Mouse (Mus musculus) ovary, postnatal 10 days (tissue): ENCODE measurements around the gene Gm20388.

ENCODE experiments used
- DNase-seq: peaks from one replicate; pipeline ENCODE4 v3.0.0; 2022; ENCODE audit warnings: low spot score

Gene Gm20388

DNA sequence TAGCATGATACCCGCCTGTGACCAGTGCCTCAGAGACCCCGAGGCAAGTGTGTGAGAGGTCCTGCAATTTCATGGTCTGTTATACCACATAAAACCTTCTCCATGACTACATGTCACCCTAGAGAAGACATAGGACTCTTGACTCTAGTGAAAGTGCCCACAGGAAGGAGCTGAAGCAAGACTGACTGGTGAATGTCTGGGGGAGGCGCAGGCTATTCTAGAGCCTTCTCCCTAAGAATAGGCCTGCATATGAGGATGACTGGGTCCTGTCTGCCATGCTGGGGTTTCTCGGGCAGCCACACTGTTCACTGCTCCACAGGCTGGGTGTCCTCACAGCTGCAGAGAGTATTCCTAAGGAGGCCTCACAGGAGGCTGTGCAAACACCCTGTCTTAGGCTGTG, 4393.5 kb downstream of the Gm20388 start:
- no peak for DNase-seq

- DNase-seq, result no peak
Measured at GRCm38 (mm10) chr8:124306574-124306973, 4395.9 kb downstream of the Gm20388 start.

DNA sequence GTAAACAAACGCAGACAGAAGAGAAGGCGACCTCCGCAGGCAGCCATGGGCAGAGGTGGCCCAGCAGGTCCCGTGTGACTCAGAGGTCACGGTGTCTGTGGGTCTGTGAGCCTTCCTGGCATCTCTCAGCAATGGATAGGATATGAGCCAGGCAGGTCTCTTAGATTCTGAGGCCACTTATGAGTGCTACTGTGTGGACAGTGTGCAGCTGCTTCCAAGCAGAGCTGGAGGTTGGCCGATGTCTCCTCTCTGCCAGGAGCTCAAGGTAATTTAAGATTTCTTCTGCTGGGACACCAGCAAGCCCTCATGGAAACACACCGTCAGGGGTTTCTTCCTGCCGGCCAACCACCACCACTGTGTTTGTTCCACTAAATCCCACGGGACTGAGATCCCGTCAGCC, 4397.1 kb downstream of the Gm20388 start:
- no peak for DNase-seq

DNA sequence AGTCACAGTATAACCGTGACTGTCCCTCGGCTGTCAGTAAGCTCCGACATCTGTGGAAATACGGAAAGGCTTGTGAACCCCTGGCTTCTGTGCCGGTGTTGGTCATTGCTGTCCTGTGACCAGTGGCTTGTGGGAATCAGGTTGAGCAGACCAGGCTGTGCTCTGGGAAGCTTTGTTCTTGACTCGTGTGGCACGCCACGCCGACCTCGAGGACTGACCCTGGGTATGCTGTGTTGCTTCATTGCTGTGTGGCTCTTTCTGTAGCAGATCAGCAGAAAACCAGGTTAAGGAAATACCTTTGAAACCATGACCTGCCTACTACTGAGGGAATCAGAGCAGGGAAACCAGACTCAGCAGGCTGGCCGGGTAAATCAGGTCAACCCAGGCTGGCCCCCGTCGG, 4399.9 kb downstream of the Gm20388 start:
- DNase-seq, result no peak

- no peak for DNase-seq
Measured at GRCm38 (mm10) chr8:124311111-124311510, 4400.5 kb downstream of the Gm20388 start.

DNA sequence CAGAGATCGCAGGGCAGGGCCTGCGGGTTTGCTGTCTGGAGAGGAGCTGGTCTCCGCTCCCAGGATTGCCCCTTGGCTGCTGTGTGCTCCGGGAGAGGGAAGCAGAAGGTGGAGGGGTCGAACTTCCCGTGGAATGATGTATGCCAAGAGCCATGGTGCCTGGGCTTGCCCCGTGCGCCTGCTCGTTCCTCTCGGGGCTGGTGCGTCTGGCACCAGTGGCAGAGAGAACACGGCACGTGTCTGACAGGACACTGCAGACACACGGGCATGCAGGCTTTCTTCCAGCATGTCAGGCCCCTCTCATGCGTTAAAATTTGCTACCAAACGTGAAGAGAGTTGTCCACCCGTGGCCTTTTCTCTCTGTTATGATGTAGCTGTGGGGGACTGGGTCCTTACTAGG, 4401.1 kb downstream of the Gm20388 start:
- no peak for DNase-seq

DNA sequence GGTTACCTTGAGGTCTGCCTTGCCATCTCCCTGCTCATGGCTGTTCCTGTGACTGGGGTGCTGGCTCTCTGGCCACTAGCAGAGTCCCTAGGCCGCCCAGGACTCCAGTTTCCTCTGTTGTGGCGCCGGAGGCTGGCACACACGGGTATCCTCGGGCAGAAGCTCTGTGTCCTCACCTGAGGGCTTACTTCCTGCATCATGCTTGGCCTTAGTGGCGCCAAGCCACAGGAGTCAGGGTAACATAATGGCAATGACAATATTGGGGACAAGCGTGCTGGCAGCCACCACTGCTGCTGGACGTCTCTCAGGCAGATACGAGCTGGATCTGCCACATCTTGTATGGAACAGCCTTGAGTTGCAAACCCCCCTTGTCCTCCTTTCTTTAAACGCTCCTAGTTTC, 4401.6 kb downstream of the Gm20388 start:
- DNase-seq, result no peak

DNA sequence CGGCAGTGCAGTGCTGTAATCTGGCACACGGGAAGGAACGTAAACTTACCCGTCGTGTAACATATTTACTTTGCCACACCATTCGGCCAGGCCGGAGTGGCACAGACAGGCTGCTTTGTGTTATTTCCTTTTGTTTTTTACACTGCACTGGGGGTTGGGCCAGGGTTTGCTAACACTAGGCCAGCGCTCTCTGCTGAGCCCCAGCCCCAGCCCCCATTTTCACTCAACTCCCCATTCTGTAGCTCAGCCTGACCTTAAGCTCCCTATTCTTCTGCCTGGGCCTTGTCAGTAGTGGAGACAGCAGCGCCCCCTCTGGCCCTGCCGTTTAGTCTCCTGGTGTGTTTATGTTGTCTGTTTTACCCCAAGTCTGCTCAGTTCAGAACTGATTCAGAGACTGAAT, 4404.2 kb downstream of the Gm20388 start:
- DNase-seq, result no peak

DNA sequence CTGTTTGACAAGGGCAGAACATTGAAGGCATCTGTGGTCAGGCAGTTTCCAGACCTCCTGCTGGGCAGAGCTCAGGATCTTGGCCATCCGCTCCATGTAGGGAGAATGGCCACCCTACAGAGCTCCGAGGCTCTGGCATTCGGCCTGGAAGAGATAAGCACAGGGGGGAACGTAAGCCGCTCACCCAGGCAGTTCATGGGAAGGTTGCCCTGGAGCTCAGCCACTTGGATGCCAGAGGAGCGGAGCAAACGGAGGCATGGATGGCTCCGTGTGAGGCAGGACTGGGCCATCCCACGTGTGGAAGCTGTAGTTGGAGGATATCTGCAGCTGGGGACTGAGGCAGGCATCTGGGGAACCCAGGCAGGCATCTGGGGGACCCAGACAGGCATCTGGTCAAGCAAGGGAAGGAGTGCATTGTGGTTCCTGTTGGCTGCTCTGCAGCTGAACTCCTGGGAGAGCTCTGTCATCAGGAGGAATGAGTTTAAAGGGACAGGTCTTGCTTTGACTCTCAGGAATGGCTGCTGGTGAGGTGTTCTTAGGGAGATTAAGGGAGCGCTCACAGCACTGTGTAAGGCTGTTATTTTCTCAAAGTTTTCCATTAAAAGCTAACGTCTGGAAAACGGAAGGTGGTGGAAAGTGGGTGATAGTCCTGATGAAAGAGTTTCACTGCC, 4406.0 kb downstream of the Gm20388 start:
- DNase-seq, result no peak

- no peak for DNase-seq
Measured at GRCm38 (mm10) chr8:124317191-124317682, 4406.6 kb downstream of the Gm20388 start.

DNA sequence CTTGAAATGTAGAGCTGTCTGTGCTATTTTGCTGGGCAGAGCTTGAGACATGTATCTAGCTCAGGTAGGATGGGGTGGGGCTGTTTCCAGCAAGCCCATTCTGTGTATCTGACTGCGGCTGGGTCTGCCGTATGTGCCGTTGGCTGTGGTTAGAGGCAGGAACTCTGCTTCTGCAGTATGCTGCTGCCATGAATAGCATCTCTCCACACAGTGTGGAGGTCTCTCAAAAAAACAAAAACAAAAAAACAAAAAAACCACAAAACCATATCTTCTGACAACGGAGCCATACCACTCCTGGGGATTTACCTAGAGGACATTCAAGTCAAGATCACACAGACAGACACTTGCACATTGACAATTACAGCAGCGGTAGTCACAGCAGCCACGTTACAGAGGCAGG, 4407.2 kb downstream of the Gm20388 start:
- no peak for DNase-seq

- DNase-seq, result no peak
Measured at GRCm38 (mm10) chr8:124318612-124319315, 4408.1 kb downstream of the Gm20388 start.

- no peak for DNase-seq
Measured at GRCm38 (mm10) chr8:124319316-124319652, 4408.6 kb downstream of the Gm20388 start.

- DNase-seq, result no peak
Measured at GRCm38 (mm10) chr8:124321227-124321840, 4410.7 kb downstream of the Gm20388 start.

DNA sequence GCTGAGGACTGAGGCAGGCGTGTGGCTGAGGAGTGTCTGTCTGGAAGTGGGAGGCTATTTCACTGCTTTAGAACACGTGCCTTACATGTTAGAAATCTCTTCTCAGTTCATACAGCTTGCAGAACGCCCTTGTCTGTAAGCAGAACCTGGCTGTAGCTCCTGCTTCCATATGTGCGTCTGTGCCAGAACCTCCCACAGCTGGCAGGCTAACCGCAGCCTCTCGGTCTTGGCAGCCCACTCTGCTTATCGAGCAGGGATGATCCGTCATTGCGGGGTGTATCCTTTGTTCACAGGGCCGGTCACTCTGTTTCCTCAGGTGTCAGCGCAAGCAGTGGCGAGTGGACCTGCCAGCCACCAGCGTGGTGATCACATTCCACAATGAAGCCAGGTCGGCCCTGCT, 4412.7 kb downstream of the Gm20388 start:
- DNase-seq, result no peak

GRCm38 (mm10) chr8:124328259-124328658, 4417.6 kb downstream of the Gm20388 start:
- DNase-seq, result no peak

- DNase-seq, result no peak
Measured at GRCm38 (mm10) chr8:124329690-124330089, 4419.0 kb downstream of the Gm20388 start.

DNA sequence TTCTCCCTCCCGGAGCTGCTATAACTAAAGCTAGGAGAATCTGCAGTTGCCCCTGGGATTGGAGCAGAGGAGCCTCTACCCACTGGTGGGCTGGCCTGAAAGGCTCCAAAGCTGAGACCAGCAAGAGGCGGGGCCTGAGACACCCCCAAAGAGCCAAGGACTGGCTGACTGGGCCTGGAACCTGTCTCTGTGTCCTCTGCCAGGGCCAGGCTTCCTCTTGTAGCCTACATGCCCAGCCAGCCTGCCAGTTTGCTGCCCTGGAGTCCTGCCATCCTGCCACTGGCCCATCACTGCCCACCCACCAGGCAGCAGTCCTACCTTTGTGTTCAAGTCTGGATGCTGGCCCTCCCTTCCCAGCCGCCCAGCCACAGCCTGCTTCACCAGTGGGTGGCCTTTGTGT, 4419.8 kb downstream of the Gm20388 start:
- no peak for DNase-seq

- no peak for DNase-seq
Measured at GRCm38 (mm10) chr8:124331094-124331493, 4420.5 kb downstream of the Gm20388 start.

- DNase-seq, result no peak
Measured at GRCm38 (mm10) chr8:124331706-124332105, 4421.1 kb downstream of the Gm20388 start.

GRCm38 (mm10) chr8:124336302-124336701, 4425.7 kb downstream of the Gm20388 start:
- DNase-seq, result no peak

- DNase-seq, result no peak
Measured at GRCm38 (mm10) chr8:124339742-124340141, 4429.1 kb downstream of the Gm20388 start.

GRCm38 (mm10) chr8:124340360-124341068, 4429.9 kb downstream of the Gm20388 start:
- DNase-seq, result no peak
